Mouse (Mus musculus): Measurements from ENCODE around the gene Clcn3. TPM values are rescaled to one million over a fixed set of nuclear protein-coding genes. Genes with fewer than 3 reads are reported as not detected.

Gene Clcn3
- total RNA-seq, 1 experiment: 72.0 TPM

- in situ Hi-C loops (cut with MboI; ENCODE audit: low sequenced_read_pairs in 2 of 2, unreplicated experiment in 2 of 2): loop anchor here in 1 of 2 experiments (25.0 kb wide), 1 partner anchor 379 kb away; the partner anchor contains the start of genes Aadat and Gm10283
- no peaks in the 10 kb centered on the region for H3K9me3 ChIP-seq (ENCODE audit: control insufficient read depth, insufficient read depth, low read depth, low read length)
- DNase-seq (ENCODE audit: low read depth, low spot score): no peak
- TF ChIP-seq ZNF384 (IDR thresholded peaks at IDR 0.05; ENCODE audit: low read depth, low read length) (no peak), ZC3H11A (IDR thresholded peaks at IDR 0.05; ENCODE audit: borderline replicate concordance, low read depth, low read length) (no peak)
- H3K27ac ChIP-seq (ENCODE audit: insufficient read depth, low read depth, low read length, poor library complexity, severe bottlenecking): no peak overlapping the region
- no peak overlapping the region for H3K9ac ChIP-seq (ENCODE audit: insufficient read depth, low read depth, low read length, poor library complexity, severe bottlenecking)
- peaks cover 0 to 4% of the 10 kb centered on the region in 2 experiments; a peak in 1 of 4 replicates for H3K4me1 ChIP-seq (ENCODE audit: control insufficient read depth in 2 of 2, insufficient read depth in 2 of 2, low read length in 2 of 2, poor library complexity in 1 of 2)
- no peak overlapping the region for H3K4me3 ChIP-seq (ENCODE audit: insufficient read depth in 1 of 2, low read depth in 1 of 2, low read length in 2 of 2, poor library complexity in 1 of 2, severe bottlenecking in 1 of 2)
- peaks cover 3% of the 10 kb centered on the region for H3K36me3 ChIP-seq (ENCODE audit: control insufficient read depth, insufficient read depth, low read length, poor library complexity, severe bottlenecking)
Observed at GRCm38 (mm10) chr8:60891757-60892156, 91.3 kb downstream of the Clcn3 start.

- in situ Hi-C loops (cut with MboI; ENCODE audit: low sequenced_read_pairs in 2 of 2, unreplicated experiment in 2 of 2): loop anchor here in 1 of 2 experiments (25.0 kb wide), 1 partner anchor 378 kb away; the partner anchor contains the start of genes Aadat and Gm10283
- no peak for DNase-seq (ENCODE audit: low read depth, low spot score)
- Histone ChIP-seq H3K4me1 (ENCODE audit: control insufficient read depth in 2 of 2, insufficient read depth in 2 of 2, low read length in 2 of 2, poor library complexity in 1 of 2) (peaks cover 0 to 4% of the 10 kb centered on the region in 2 experiments; a peak in 1 of 4 replicates), H3K4me3 (ENCODE audit: insufficient read depth in 1 of 2, low read depth in 1 of 2, low read length in 2 of 2, poor library complexity in 1 of 2, severe bottlenecking in 1 of 2) (peak overlapping the region; percentile 89 to 92), H3K9me3 (ENCODE audit: control insufficient read depth, insufficient read depth, low read depth, low read length) (no peaks in the 10 kb centered on the region), H3K9ac (ENCODE audit: insufficient read depth, low read depth, low read length, poor library complexity, severe bottlenecking) (peak overlapping the region; percentile 94), H3K36me3 (ENCODE audit: control insufficient read depth, insufficient read depth, low read length, poor library complexity, severe bottlenecking) (no peaks in the 10 kb centered on the region; the same call in 1 of the 2 replicates), H3K27ac (ENCODE audit: insufficient read depth, low read depth, low read length, poor library complexity, severe bottlenecking) (peak overlapping the region; percentile 26)
- TF ChIP-seq CHD2 (IDR thresholded peaks at IDR 0.05; ENCODE audit: low read depth, low read length) (no peak), ZC3H11A (IDR thresholded peaks at IDR 0.05; ENCODE audit: borderline replicate concordance, low read depth, low read length) (no peak), MAFK (IDR thresholded peaks at IDR 0.05; ENCODE audit: insufficient read depth, low read depth, low read length) (no peak), HCFC1 (IDR thresholded peaks at IDR 0.05; ENCODE audit: borderline replicate concordance, insufficient read depth, low read length) (no peak)
Observed at GRCm38 (mm10) chr8:60890520-60890874, 92.6 kb downstream of the Clcn3 start.

GRCm38 (mm10) chr8:60889843-60890519 lies 93.1 kb downstream of the Clcn3 start, which contains the start of gene Hpf1:
TSS of gene Hpf1 (plus strand) at chr8:60890418.
- Histone ChIP-seq H3K9ac (ENCODE audit: insufficient read depth, low read depth, low read length, poor library complexity, severe bottlenecking) (peak within 1 kb of the TSS; percentile 94), H3K36me3 (ENCODE audit: control insufficient read depth, insufficient read depth, low read length, poor library complexity, severe bottlenecking) (no peaks in the 10 kb centered on the region; the same call in 1 of the 2 replicates), H3K9me3 (ENCODE audit: control insufficient read depth, insufficient read depth, low read depth, low read length) (no peaks in the 10 kb centered on the region), H3K4me3 (ENCODE audit: insufficient read depth in 1 of 2, low read depth in 1 of 2, low read length in 2 of 2, poor library complexity in 1 of 2, severe bottlenecking in 1 of 2) (peak within 1 kb of the TSS; percentile 89 to 92), H3K4me1 (ENCODE audit: control insufficient read depth in 2 of 2, insufficient read depth in 2 of 2, low read length in 2 of 2, poor library complexity in 1 of 2) (peaks cover 0 to 4% of the 10 kb centered on the region in 2 experiments; a peak in 1 of 4 replicates), H3K27ac (ENCODE audit: insufficient read depth, low read depth, low read length, poor library complexity, severe bottlenecking) (peak within 1 kb of the TSS; percentile 26)
- peak; percentile 96 for DNase-seq (ENCODE audit: low read depth, low spot score)
- no peak for TF ChIP-seq HCFC1 (IDR thresholded peaks at IDR 0.05; ENCODE audit: borderline replicate concordance, insufficient read depth, low read length)
- TF ChIP-seq MAFK (IDR thresholded peaks at IDR 0.05; ENCODE audit: insufficient read depth, low read depth, low read length): no peak
- peak; percentile 95 for TF ChIP-seq ZNF384 (IDR thresholded peaks at IDR 0.05; ENCODE audit: low read depth, low read length)
- no peak for TF ChIP-seq ZC3H11A (IDR thresholded peaks at IDR 0.05; ENCODE audit: borderline replicate concordance, low read depth, low read length)
- TF ChIP-seq CHD2 (IDR thresholded peaks at IDR 0.05; ENCODE audit: low read depth, low read length): no peak
- in situ Hi-C loops (cut with MboI; ENCODE audit: low sequenced_read_pairs in 2 of 2, unreplicated experiment in 2 of 2): loop anchor here in 1 of 2 experiments (25.0 kb wide), 1 partner anchor 378 kb away; the partner anchor contains the start of genes Aadat and Gm10283

GRCm38 (mm10) chr8:60889131-60889842 lies 93.8 kb downstream of the Clcn3 start:
- in situ Hi-C loops (cut with MboI; ENCODE audit: low sequenced_read_pairs in 2 of 2, unreplicated experiment in 2 of 2): loop anchor here in 1 of 2 experiments (25.0 kb wide), 1 partner anchor 377 kb away; the partner anchor contains the start of genes Aadat and Gm10283
- no peak for DNase-seq (ENCODE audit: low read depth, low spot score)
- Histone ChIP-seq H3K27ac (ENCODE audit: insufficient read depth, low read depth, low read length, poor library complexity, severe bottlenecking) (no peak overlapping the region), H3K9ac (ENCODE audit: insufficient read depth, low read depth, low read length, poor library complexity, severe bottlenecking) (no peak overlapping the region), H3K9me3 (ENCODE audit: control insufficient read depth, insufficient read depth, low read depth, low read length) (no peaks in the 10 kb centered on the region), H3K4me1 (ENCODE audit: control insufficient read depth in 2 of 2, insufficient read depth in 2 of 2, low read length in 2 of 2, poor library complexity in 1 of 2) (peaks cover 0 to 4% of the 10 kb centered on the region in 2 experiments; a peak in 1 of 4 replicates), H3K4me3 (ENCODE audit: insufficient read depth in 1 of 2, low read depth in 1 of 2, low read length in 2 of 2, poor library complexity in 1 of 2, severe bottlenecking in 1 of 2) (peak overlapping the region in 1 of 2 experiments; percentile 89; a peak in 2 of 4 replicates), H3K36me3 (ENCODE audit: control insufficient read depth, insufficient read depth, low read length, poor library complexity, severe bottlenecking) (no peaks in the 10 kb centered on the region)
- TF ChIP-seq MAFK (IDR thresholded peaks at IDR 0.05; ENCODE audit: insufficient read depth, low read depth, low read length): no peak
- no peak for TF ChIP-seq ZNF384 (IDR thresholded peaks at IDR 0.05; ENCODE audit: low read depth, low read length)
- TF ChIP-seq HCFC1 (IDR thresholded peaks at IDR 0.05; ENCODE audit: borderline replicate concordance, insufficient read depth, low read length): no peak
- TF ChIP-seq ZC3H11A (IDR thresholded peaks at IDR 0.05; ENCODE audit: borderline replicate concordance, low read depth, low read length): no peak
- TF ChIP-seq CHD2 (IDR thresholded peaks at IDR 0.05; ENCODE audit: low read depth, low read length): no peak

All from ES-E14 (cell line).